Mouse (Mus musculus) liver, embryonic 16.5 days (tissue): ENCODE results near the gene Gm17509. TPM values are rescaled to one million over a fixed set of nuclear protein-coding genes. Genes with fewer than 3 reads are reported as not detected.

ENCODE experiments used
- ATAC-seq: fragments of 200-750 bp; cut with Nextera tagmentation; 2 replicates; pipeline ENCODE4 v1.8.0; 2017; ENCODE audit warnings: low read depth, mild to moderate bottlenecking, moderate number of reproducible peaks, moderate library complexity
- H3K27ac ChIP-seq: fragments of 300-500 bp; sonication (generic); 2 replicates; pipeline ENCODE4 v1.5.1; 2014; ENCODE audit warnings: mild to moderate bottlenecking, low read length
- H3K27me3 ChIP-seq: fragments of 300-500 bp; sonication (generic); 2 replicates; pipeline ENCODE4 v1.6.1; 2014; ENCODE audit warnings: low read depth, low read length, mixed read lengths; ENCODE audit not compliant: control insufficient read depth, insufficient read depth
- H3K36me3 ChIP-seq: fragments of 300-500 bp; sonication (generic); 2 replicates; pipeline ENCODE4 v1.6.1; 2014; ENCODE audit warnings: mild to moderate bottlenecking; ENCODE audit not compliant: control insufficient read depth, insufficient read depth
- H3K4me1 ChIP-seq: fragments of 300-500 bp; sonication (generic); 2 replicates; pipeline ENCODE4 v1.6.1; 2014; ENCODE audit warnings: low read depth, low read length, mixed read lengths; ENCODE audit not compliant: control insufficient read depth
- H3K4me2 ChIP-seq: fragments of 300-500 bp; sonication (generic); 2 replicates; pipeline ENCODE4 v1.6.1; 2014; ENCODE audit warnings: low read depth, low read length, mixed read lengths
- H3K4me3 ChIP-seq: fragments of 300-500 bp; sonication (generic); 2 replicates; pipeline ENCODE4 v1.5.1; 2014; ENCODE audit warnings: low read depth, mild to moderate bottlenecking, low read length
- H3K9ac ChIP-seq: fragments of 300-500 bp; sonication (generic); 2 replicates; pipeline ENCODE4 v1.6.1; 2014; ENCODE audit warnings: low read depth, low read length
- H3K9me3 ChIP-seq: fragments of 300-500 bp; sonication (generic); replicated peaks from 2 replicates; pipeline ENCODE4 v1.6.1; 2016; ENCODE audit warnings: low read length; ENCODE audit not compliant: control insufficient read depth
- WGBS: fragments of 180-500 bp; shearing (Covaris S2); extraction: QIAGEN DNeasy Blood & Tissue Kit; methylation state at CpG from one replicate; pipeline ENCODE4 v1.1.7; 2014; ENCODE audit not compliant: insufficient replicate concordance; 5-methylcytosine and 5-hydroxymethylcytosine counted together
- polyA plus RNA-seq: library from polyadenylated mRNA; unstranded; fragments of >200 nt; fragmentation: Nextera tagmentation; extraction: Ambion mirVana; gene quantifications from 2 replicates; pipeline ENCODE4 v1.2.1, GENCODE M21; 2015

The Gm17509 gene
- polyA plus RNA-seq, 1 experiment from 2014 or later, result 0.05 TPM

DNA sequence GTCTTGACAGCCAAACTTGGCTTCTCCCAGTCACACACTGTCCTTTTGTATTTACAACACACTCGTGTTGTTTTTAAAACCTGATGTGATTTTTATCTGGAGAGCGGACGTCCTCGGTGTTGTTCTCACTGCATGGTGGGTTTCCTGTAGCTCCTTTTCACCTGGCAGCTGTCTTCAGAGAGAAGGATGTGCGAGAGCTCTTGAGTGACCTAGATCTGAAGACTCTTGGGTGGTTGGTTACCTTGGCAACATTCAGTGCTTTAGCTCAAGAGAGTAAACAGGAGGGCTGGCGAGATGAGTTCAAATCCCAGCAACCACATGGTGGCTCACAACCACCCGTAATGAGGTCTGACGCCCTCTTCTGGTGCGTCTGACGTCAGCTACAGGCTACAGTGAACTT, 4.7 kb downstream of the Gm17509 start:
- WGBS, result 35% methylated on average over 10 of the region's 10 CpGs
- Histone ChIP-seq H3K4me1 (no peaks in the 10 kb centered on the region), H3K4me3 (no peak overlapping the region), H3K4me2 (no peak overlapping the region), H3K9me3 (no peaks in the 10 kb centered on the region), H3K27me3 (peaks cover 17% of the 10 kb centered on the region), H3K36me3 (no peaks in the 10 kb centered on the region), H3K27ac (no peak overlapping the region), H3K9ac (no peak overlapping the region)
- ATAC-seq, result no peak

DNA sequence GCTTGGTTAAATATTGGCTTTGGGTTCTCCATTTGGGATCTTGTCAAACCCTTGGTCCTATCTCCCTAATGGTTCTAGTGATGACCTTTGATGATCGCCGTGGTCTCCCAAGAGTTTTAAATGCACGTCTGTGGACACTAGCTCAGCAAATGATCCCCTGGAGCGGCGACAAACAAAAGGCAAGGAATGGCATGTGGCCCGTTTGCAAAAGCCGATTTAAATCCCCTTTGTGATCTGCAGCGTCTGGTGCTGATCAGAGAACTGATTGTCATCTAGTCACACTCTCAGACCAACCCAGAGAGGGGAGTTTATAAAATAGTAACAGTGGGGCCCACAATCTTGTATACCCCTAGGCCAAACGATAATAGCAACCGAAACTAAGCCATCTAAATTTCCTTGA, 5.4 kb downstream of the Gm17509 start:
- H3K4me3 ChIP-seq, result no peak overlapping the region
- no peak overlapping the region for H3K4me2 ChIP-seq
- H3K36me3 ChIP-seq, result no peaks in the 10 kb centered on the region
- ATAC-seq, result no peak
- H3K9ac ChIP-seq, result no peak overlapping the region
- no peak overlapping the region for H3K27ac ChIP-seq
- H3K9me3 ChIP-seq, result no peaks in the 10 kb centered on the region
- WGBS, result 43% methylated on average over 10 of the region's 10 CpGs
- H3K4me1 ChIP-seq, result no peaks in the 10 kb centered on the region
- H3K27me3 ChIP-seq, result peaks cover 11% of the 10 kb centered on the region

DNA sequence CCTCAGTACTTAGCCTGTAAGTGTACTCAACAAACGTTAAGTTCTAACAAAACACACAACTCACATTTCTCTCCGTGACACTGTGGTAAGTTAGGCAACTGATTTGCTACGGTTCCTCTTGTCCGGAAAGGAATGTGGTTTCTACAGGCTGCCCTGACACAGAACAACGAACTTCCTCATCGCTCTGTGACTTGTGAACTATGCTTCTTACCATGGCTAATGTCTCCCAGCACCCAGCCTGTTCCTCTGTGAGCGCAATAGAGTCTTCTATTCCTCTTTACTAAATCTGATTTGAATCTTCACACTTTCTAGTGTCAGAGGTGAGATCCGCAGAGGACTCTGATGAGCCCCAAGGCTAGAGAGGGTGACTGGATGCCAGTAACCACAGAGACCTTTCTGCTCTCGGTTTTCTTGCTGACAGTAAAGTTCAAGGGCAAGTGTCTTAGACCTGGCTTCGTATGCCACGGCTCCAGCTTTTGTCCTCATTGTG, 9.4 kb downstream of the Gm17509 start:
- Histone ChIP-seq H3K4me1 (no peaks in the 10 kb centered on the region), H3K36me3 (no peaks in the 10 kb centered on the region), H3K9me3 (no peaks in the 10 kb centered on the region), H3K9ac (no peak overlapping the region), H3K27me3 (no peaks in the 10 kb centered on the region), H3K4me2 (no peak overlapping the region), H3K27ac (peak overlapping the region; percentile 43; the same call in 1 of the 2 replicates), H3K4me3 (no peak overlapping the region)
- peak; percentile 39; the same call in 1 of the 2 replicates for ATAC-seq
- WGBS, result 14% methylated on average over 11 of the region's 11 CpGs

DNA sequence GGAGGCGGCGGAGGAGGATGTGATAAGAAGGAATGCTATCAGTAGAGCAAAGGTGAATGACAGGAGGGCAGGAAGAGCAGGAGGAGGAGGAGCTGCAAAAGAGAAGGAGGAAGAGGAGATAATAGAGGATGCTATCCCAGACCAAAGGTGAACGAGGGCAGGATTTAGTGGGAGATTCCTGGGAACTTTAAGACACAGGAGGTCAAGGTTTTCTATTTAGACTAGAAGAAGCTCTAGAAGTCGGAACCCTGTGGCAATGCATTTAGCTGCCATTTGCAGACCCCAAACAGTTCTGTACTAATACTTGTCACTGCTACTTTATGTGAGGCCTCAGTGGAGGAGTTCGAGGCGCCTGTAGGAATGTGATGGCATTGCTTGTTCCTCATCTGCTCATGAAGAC, 12.6 kb downstream of the Gm17509 start, which contains the start of gene Emb:
TSS of gene Emb (plus strand) at position 301 of the 400 bp plus-strand sequence.
- WGBS, result 34% methylated on average over 6 of the region's 6 CpGs
- no peak for ATAC-seq

DNA sequence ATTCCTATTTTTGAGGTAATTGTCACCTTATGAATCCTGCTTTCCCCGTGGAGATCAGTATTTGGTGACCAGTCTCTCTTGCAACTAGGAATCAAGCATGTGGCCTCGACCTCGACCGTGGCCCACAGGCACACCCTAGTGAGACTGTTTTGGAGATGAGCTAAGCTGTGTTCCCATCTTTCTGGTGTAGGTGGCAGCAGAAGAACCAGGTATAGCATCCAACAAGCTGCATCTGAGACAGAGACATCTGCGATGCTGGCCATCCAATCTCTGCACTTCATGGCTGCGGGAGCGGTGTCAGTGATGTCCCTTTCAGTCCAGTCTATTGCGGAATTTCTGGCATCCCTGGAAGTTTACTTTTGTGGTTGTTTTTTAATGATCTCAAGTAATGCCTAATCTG, 14.8 kb downstream of the Gm17509 start:
- no peak overlapping the region for H3K9ac ChIP-seq
- no peaks in the 10 kb centered on the region for H3K9me3 ChIP-seq
- H3K27ac ChIP-seq, result no peak overlapping the region
- no peaks in the 10 kb centered on the region for H3K4me1 ChIP-seq
- ATAC-seq, result no peak
- H3K27me3 ChIP-seq, result no peaks in the 10 kb centered on the region
- H3K36me3 ChIP-seq, result no peaks in the 10 kb centered on the region
- H3K4me3 ChIP-seq, result no peak overlapping the region
- no peak overlapping the region for H3K4me2 ChIP-seq
- WGBS, result 72% methylated on average over 8 of the region's 8 CpGs

More for the DNA sequence above, 12.6 kb downstream of the Gm17509 start, which contains the start of gene Emb:
- no peak within 1 kb of the TSS for H3K27ac ChIP-seq
- no peak within 1 kb of the TSS for H3K9ac ChIP-seq
- H3K9me3 ChIP-seq, result no peaks in the 10 kb centered on the region
- no peak within 1 kb of the TSS for H3K4me2 ChIP-seq
- no peak within 1 kb of the TSS for H3K4me3 ChIP-seq
- H3K4me1 ChIP-seq, result no peaks in the 10 kb centered on the region
- no peaks in the 10 kb centered on the region for H3K27me3 ChIP-seq
- no peaks in the 10 kb centered on the region for H3K36me3 ChIP-seq

DNA sequence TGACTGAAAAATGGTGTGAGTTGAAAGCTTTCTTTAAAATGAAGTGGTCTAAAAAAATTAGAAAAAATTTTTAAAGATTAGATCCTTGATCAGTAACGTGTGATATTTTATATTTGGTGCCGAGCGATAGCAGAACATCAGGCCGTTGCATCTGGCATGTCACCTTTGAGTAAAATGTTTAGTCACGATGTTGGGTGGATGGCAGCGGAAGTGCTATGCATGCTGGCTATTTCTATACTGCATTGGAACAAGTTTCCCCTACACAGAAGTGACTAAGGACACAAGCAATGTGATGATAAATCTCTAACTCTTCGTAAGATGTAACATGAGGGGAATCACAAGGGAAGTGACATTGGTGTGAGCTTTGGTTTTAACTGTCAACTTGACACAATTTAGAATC, 16.2 kb downstream of the Gm17509 start:
- no peak for ATAC-seq
- no peak overlapping the region for H3K4me2 ChIP-seq
- no peaks in the 10 kb centered on the region for H3K36me3 ChIP-seq
- WGBS, result 71% methylated on average over 7 of the region's 7 CpGs
- no peaks in the 10 kb centered on the region for H3K4me1 ChIP-seq
- H3K27ac ChIP-seq, result no peak overlapping the region
- H3K9me3 ChIP-seq, result no peaks in the 10 kb centered on the region
- H3K9ac ChIP-seq, result no peak overlapping the region
- H3K4me3 ChIP-seq, result no peak overlapping the region
- no peaks in the 10 kb centered on the region for H3K27me3 ChIP-seq

DNA sequence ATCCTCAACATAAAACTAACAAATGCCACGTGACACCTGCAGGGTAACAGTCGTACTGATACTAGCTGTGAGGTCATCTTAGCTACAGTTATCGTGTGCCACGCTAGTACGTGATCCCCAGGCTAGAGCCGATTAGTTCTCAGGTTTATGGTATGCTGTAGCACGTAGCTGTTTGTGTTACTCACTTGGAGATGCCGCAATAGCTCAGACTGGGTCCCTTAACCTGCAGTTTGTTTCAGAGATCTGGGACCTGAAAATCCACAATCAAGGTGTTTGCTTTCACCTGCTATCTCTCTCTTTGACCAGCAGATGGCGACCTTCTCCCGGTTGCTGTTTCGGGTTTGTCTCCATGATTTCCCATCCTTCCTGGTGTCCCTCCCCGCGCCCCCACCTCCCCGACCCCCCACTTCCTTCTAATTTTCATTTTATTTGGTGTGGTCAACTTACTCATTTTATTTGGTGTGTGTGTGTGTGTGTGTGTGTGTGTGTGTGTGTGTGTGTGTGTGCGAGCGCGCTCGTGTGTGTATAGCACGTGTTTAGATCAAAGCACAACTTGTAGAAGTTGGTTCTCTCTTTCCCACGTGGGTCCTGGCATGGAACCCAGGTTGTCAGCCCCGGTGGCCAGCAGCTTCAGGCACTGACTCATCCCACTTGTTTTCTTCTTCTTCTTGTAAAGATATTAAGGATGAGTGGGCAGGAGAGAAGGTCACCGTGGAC, 18.0 kb downstream of the Gm17509 start:
- WGBS, result 37% methylated on average over 21 of the region's 22 CpGs
- ATAC-seq, result no peak

DNA sequence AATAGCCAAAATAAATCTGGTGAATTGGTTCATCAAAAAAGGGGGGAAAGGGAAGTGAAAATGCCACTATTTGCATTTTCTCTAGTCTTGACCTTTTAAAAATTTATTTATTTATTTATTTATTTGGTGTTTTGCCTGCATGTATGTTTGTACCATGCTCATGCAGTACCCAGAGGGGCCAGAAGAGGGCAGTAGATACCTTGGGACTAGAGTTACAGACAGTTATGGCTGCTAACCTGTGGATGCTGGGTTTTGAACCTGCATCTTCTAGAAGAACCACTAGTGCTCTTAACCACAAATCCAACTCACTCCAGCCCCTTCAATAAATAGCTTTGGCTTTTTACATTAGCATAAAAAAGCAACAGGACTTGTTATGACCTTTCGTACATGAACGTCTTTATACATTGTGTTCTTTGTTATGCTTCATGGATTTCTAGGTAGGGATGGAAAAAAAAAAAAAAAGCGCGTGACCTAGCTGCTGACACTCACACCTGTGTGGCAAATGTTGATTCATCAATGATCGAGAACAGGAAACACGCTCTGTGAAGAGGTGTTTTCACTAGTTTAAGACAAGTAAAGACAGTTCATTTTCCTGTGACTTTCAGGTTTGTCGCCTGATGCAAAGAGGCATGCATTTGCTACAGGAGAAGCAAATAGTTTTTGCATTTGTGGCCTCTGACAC, 22.3 kb downstream of the Gm17509 start:
- no peak overlapping the region for H3K4me3 ChIP-seq
- H3K27me3 ChIP-seq, result no peaks in the 10 kb centered on the region
- no peaks in the 10 kb centered on the region for H3K4me1 ChIP-seq
- no peaks in the 10 kb centered on the region for H3K36me3 ChIP-seq
- H3K4me2 ChIP-seq, result no peak overlapping the region
- H3K9ac ChIP-seq, result no peak overlapping the region
- no peaks in the 10 kb centered on the region for H3K9me3 ChIP-seq
- H3K27ac ChIP-seq, result no peak overlapping the region
- no peak for ATAC-seq
- 74% methylated on average over 7 of the region's 7 CpGs for WGBS

More for the DNA sequence above, 18.0 kb downstream of the Gm17509 start:
- no peaks in the 10 kb centered on the region for H3K9me3 ChIP-seq
- no peaks in the 10 kb centered on the region for H3K4me1 ChIP-seq
- H3K4me2 ChIP-seq, result no peak overlapping the region
- H3K4me3 ChIP-seq, result no peak overlapping the region
- no peaks in the 10 kb centered on the region for H3K27me3 ChIP-seq
- H3K27ac ChIP-seq, result no peak overlapping the region
- no peaks in the 10 kb centered on the region for H3K36me3 ChIP-seq
- no peak overlapping the region for H3K9ac ChIP-seq

DNA sequence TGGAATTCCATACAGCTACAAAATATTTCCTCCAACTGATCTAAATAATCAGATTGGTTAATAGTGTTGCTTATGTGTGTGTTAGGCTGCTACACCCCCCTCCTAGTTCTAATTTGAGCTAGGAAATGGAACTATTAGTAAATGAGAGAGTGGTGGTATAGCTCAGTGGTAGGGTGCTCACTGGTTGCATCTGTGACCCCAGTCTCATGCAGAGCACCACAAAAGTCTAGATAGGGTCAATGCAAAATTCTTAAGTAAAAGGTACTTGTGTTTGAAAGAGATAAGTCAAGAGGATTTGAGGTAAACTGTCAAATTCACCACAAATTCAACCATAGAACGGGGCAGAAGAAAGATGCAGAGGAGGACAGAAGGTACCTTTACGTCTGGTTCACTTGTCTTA, 23.2 kb downstream of the Gm17509 start:
- Histone ChIP-seq H3K9ac (no peak overlapping the region), H3K4me1 (no peaks in the 10 kb centered on the region), H3K36me3 (no peaks in the 10 kb centered on the region), H3K4me3 (no peak overlapping the region), H3K9me3 (no peaks in the 10 kb centered on the region), H3K27me3 (no peaks in the 10 kb centered on the region), H3K27ac (no peak overlapping the region), H3K4me2 (no peak overlapping the region)
- WGBS, result 40% methylated on average over 2 of the region's 2 CpGs
- ATAC-seq, result no peak
